Mouse (Mus musculus) heart, adult 2 months (tissue): ENCODE measurements around the gene Srpk1.

Experiments used
- CTCF ChIP-seq: fragments of 200-600 bp; IDR thresholded peaks from 2 replicates; pipeline ENCODE4 v1.8.1; 2022; ENCODE audit warnings: antibody characterized with exemption, mild to moderate bottlenecking, moderate library complexity
- EP300 ChIP-seq: fragments of 200-500 bp; IDR thresholded peaks from 2 replicates; pipeline ENCODE4 v1.6.1; 2011; ENCODE audit warnings: low read depth, low read length, control low read depth; ENCODE audit not compliant: insufficient read depth
- POLR2A ChIP-seq: fragments of 200-500 bp; IDR thresholded peaks from 2 replicates; pipeline ENCODE4 v1.6.1; 2011; ENCODE audit warnings: mild to moderate bottlenecking, low read depth, low read length, control low read depth; ENCODE audit not compliant: insufficient read depth

DNA sequence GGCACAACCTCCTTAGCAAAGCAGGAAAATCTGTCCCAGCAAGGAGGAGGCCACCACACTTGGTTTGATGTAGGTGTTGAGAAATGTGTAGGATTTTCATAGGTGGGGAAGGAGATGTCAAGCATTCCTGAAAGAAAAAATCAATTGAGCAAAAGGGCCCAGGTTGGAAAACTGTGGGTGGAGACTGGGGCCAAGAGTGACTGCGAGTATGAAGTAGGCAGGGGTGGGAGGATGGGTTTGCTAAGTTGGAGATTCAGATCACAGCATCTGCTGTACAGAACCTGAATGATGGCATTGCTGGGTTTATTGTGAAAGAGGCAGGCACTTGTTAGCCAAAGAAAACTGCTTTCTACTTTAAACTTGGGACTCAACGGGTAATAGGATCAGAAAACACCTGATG, 2.3 kb upstream of the Srpk1 start:
- no peak for TF ChIP-seq EP300
- TF ChIP-seq POLR2A = no peak
- no peak for TF ChIP-seq CTCF
